Mouse (Mus musculus) forebrain, embryonic 12.5 days (tissue): ENCODE results near the gene Pbx1. TPM values are rescaled to one million over a fixed set of nuclear protein-coding genes. Genes with fewer than 3 reads are reported as not detected.
"Not testable (repeated sequence)": the region's sequence is repeated elsewhere in the genome, so short reads cannot be mapped to it uniquely, and the experiment has no call there.

Experiments
- ATAC-seq: fragments of 200-750 bp; cut with Nextera tagmentation; 2 replicates; pipeline ENCODE4 v1.8.0; 2017; ENCODE audit warnings: moderate TSS enrichment; ENCODE audit not compliant: low FRiP score
- H3K27ac ChIP-seq: fragments of 300-500 bp; sonication (generic); 2 replicates; pipeline ENCODE4 v1.5.1; 2016; ENCODE audit warnings: mild to moderate bottlenecking
- H3K27me3 ChIP-seq: fragments of 300-500 bp; sonication (generic); 2 replicates; pipeline ENCODE4 v1.6.1; 2016; ENCODE audit warnings: mild to moderate bottlenecking
- H3K36me3 ChIP-seq: fragments of 300-500 bp; sonication (generic); replicated peaks from 2 replicates; pipeline ENCODE4 v1.6.1; 2016; ENCODE audit warnings: mild to moderate bottlenecking
- H3K4me1 ChIP-seq: fragments of 300-500 bp; sonication (generic); 2 replicates; pipeline ENCODE4 v1.6.1; 2016
- H3K4me2 ChIP-seq: fragments of 300-500 bp; sonication (generic); 2 replicates; pipeline ENCODE4 v1.6.1; 2016; ENCODE audit warnings: mild to moderate bottlenecking, moderate library complexity
- H3K4me3 ChIP-seq: fragments of 300-500 bp; sonication (generic); replicated peaks from 2 replicates; pipeline ENCODE4 v1.5.1; 2016; ENCODE audit warnings: mild to moderate bottlenecking
- H3K9ac ChIP-seq: fragments of 300-500 bp; sonication (generic); 2 replicates; pipeline ENCODE4 v1.6.1; 2016; ENCODE audit warnings: mild to moderate bottlenecking
- H3K9me3 ChIP-seq: fragments of 300-500 bp; sonication (generic); 2 replicates; pipeline ENCODE4 v1.6.1; 2016
- WGBS: fragments of 180-500 bp; shearing (Covaris S2); methylation state at CpG from one replicate; pipeline ENCODE4 v1.1.7; 2016; 5-methylcytosine and 5-hydroxymethylcytosine counted together
- polyA plus RNA-seq: library from polyadenylated mRNA; unstranded; fragments of >200 nt; fragmentation: Nextera tagmentation; extraction: Ambion mirVana; gene quantifications from 2 replicates; pipeline ENCODE4 v1.2.1, GENCODE M21; 2016

Pbx1 gene
- 69.4 and 72.2 TPM in 2 replicates for polyA plus RNA-seq

- not testable (repeated sequence) for ATAC-seq
Measured at GRCm38 (mm10) chr1:168432232-168432280, at the start of gene Pbx1. TSS of gene Pbx1 (minus strand) at chr1:168432270.

GRCm38 (mm10) chr1:168479626-168480025, 47.6 kb upstream of the Pbx1 start:
- Histone ChIP-seq H3K4me2 (no peak overlapping the region), H3K9me3 (no peaks in the 10 kb centered on the region), H3K4me1 (peaks cover 22% of the 10 kb centered on the region), H3K4me3 (no peak overlapping the region), H3K36me3 (no peaks in the 10 kb centered on the region), H3K27ac (no peak overlapping the region), H3K27me3 (peaks cover 8% of the 10 kb centered on the region; the same call in 1 of the 2 replicates), H3K9ac (no peak overlapping the region)
- ATAC-seq, result no peak
- 89% methylated on average over 8 of the region's 8 CpGs for WGBS

More at GRCm38 (mm10) chr1:168432232-168432280, at the start of gene Pbx1:
- peak within 1 kb of the TSS; percentile 84 for H3K4me3 ChIP-seq
- peak within 1 kb of the TSS; percentile 66 for H3K4me2 ChIP-seq
- H3K9me3 ChIP-seq, H3K36me3 ChIP-seq, H3K27me3 ChIP-seq: not testable (repeated sequence)
- H3K4me1 ChIP-seq, result peaks cover 16% of the 10 kb centered on the region
- H3K9ac ChIP-seq, result peak within 1 kb of the TSS; percentile 97
- H3K27ac ChIP-seq, result peak within 1 kb of the TSS; percentile 100

GRCm38 (mm10) chr1:168478829-168479228, 46.8 kb upstream of the Pbx1 start:
- Histone ChIP-seq H3K4me3 (no peak overlapping the region), H3K4me1 (peaks cover 30% of the 10 kb centered on the region), H3K4me2 (no peak overlapping the region), H3K36me3 (no peaks in the 10 kb centered on the region), H3K9ac (no peak overlapping the region), H3K27me3 (0 out of 2 replicates have a peak, but pooled peaks cover 8% of the 10 kb centered on the region), H3K9me3 (no peaks in the 10 kb centered on the region), H3K27ac (no peak overlapping the region)
- WGBS, result 73% methylated on average over 2 of the region's 2 CpGs
- no peak for ATAC-seq

GRCm38 (mm10) chr1:168476917-168477316, 44.8 kb upstream of the Pbx1 start:
- Histone ChIP-seq H3K27me3 (0 out of 2 replicates have a peak, but pooled peaks cover 8% of the 10 kb centered on the region), H3K9ac (no peak overlapping the region), H3K9me3 (no peaks in the 10 kb centered on the region), H3K36me3 (no peaks in the 10 kb centered on the region), H3K4me2 (no peak overlapping the region), H3K4me3 (no peak overlapping the region), H3K4me1 (peaks cover 43% of the 10 kb centered on the region), H3K27ac (0 out of 2 replicates have a peak overlapping the region, but pooled peaks have one; percentile 33)
- WGBS, result 64% methylated on average over 3 of the region's 3 CpGs
- ATAC-seq, result no peak

- H3K4me3 ChIP-seq, result no peak overlapping the region
- H3K27ac ChIP-seq, result 0 out of 2 replicates have a peak overlapping the region, but pooled peaks have one; percentile 33
- peaks cover 43% of the 10 kb centered on the region for H3K4me1 ChIP-seq
- H3K9ac ChIP-seq, result no peak overlapping the region
- no peak; the same call in 1 of the 2 replicates for ATAC-seq
- WGBS, result 47% methylated on average over 14 of the region's 14 CpGs
- no peaks in the 10 kb centered on the region for H3K36me3 ChIP-seq
- H3K27me3 ChIP-seq, result 0 out of 2 replicates have a peak, but pooled peaks cover 8% of the 10 kb centered on the region
- H3K9me3 ChIP-seq, result no peaks in the 10 kb centered on the region
- no peak overlapping the region for H3K4me2 ChIP-seq
Measured at GRCm38 (mm10) chr1:168476216-168476897, 44.3 kb upstream of the Pbx1 start.

GRCm38 (mm10) chr1:168475579-168476208, 43.6 kb upstream of the Pbx1 start:
- Histone ChIP-seq H3K36me3 (no peaks in the 10 kb centered on the region), H3K27me3 (0 out of 2 replicates have a peak, but pooled peaks cover 2% of the 10 kb centered on the region), H3K9ac (no peak overlapping the region), H3K4me1 (peaks cover 43% of the 10 kb centered on the region), H3K4me2 (no peak overlapping the region), H3K27ac (0 out of 2 replicates have a peak overlapping the region, but pooled peaks have one; percentile 19), H3K4me3 (no peak overlapping the region), H3K9me3 (no peaks in the 10 kb centered on the region)
- peak; percentile 31; the same call in 1 of the 2 replicates for ATAC-seq
- 89% methylated on average over 17 of the region's 17 CpGs for WGBS

GRCm38 (mm10) chr1:168473255-168474069, 41.4 kb upstream of the Pbx1 start:
- no peaks in the 10 kb centered on the region for H3K36me3 ChIP-seq
- peak; percentile 91 for ATAC-seq
- H3K9ac ChIP-seq, result no peak overlapping the region
- H3K9me3 ChIP-seq, result no peaks in the 10 kb centered on the region
- H3K27me3 ChIP-seq, result no peaks in the 10 kb centered on the region
- peak overlapping the region; percentile 37 for H3K4me2 ChIP-seq
- H3K27ac ChIP-seq, result peak overlapping the region; percentile 80
- no peak overlapping the region for H3K4me3 ChIP-seq
- H3K4me1 ChIP-seq, result peaks cover 43% of the 10 kb centered on the region
- WGBS, result 23% methylated on average over 12 of the region's 12 CpGs

- H3K27ac ChIP-seq, result peak overlapping the region; percentile 80
- ATAC-seq, result no peak; the same call in 1 of the 2 replicates
- no peaks in the 10 kb centered on the region for H3K36me3 ChIP-seq
- H3K4me1 ChIP-seq, result peaks cover 43% of the 10 kb centered on the region
- peak overlapping the region; percentile 37 for H3K4me2 ChIP-seq
- H3K27me3 ChIP-seq, result no peaks in the 10 kb centered on the region
- H3K4me3 ChIP-seq, result no peak overlapping the region
- no peaks in the 10 kb centered on the region for H3K9me3 ChIP-seq
- no peak overlapping the region for H3K9ac ChIP-seq
- WGBS, result 52% methylated on average over 6 of the region's 6 CpGs
Measured at GRCm38 (mm10) chr1:168472545-168473254, 40.6 kb upstream of the Pbx1 start.

- Histone ChIP-seq H3K27ac (no peak overlapping the region), H3K4me3 (no peak overlapping the region), H3K9me3 (no peaks in the 10 kb centered on the region), H3K27me3 (no peaks in the 10 kb centered on the region), H3K4me2 (no peak overlapping the region), H3K4me1 (peaks cover 7% of the 10 kb centered on the region), H3K9ac (no peak overlapping the region), H3K36me3 (no peaks in the 10 kb centered on the region)
- WGBS, result 98% methylated on average over 1 of the region's 1 CpGs
- no peak for ATAC-seq
Measured at GRCm38 (mm10) chr1:168459426-168459825, 27.4 kb upstream of the Pbx1 start.

GRCm38 (mm10) chr1:168457191-168457747, 25.2 kb upstream of the Pbx1 start:
- no peaks in the 10 kb centered on the region for H3K9me3 ChIP-seq
- no peaks in the 10 kb centered on the region for H3K36me3 ChIP-seq
- H3K27ac ChIP-seq, result no peak overlapping the region
- WGBS, result 45% methylated on average over 7 of the region's 7 CpGs
- peaks cover 7% of the 10 kb centered on the region for H3K4me1 ChIP-seq
- ATAC-seq, result no peak
- no peak overlapping the region for H3K4me3 ChIP-seq
- H3K9ac ChIP-seq, result no peak overlapping the region
- no peak overlapping the region for H3K4me2 ChIP-seq
- no peaks in the 10 kb centered on the region for H3K27me3 ChIP-seq

GRCm38 (mm10) chr1:168455178-168455577, 23.1 kb upstream of the Pbx1 start:
- H3K9ac ChIP-seq, result no peak overlapping the region
- H3K9me3 ChIP-seq, result no peaks in the 10 kb centered on the region
- H3K27me3 ChIP-seq, result no peaks in the 10 kb centered on the region
- 88% methylated on average over 8 of the region's 8 CpGs for WGBS
- ATAC-seq, result no peak
- no peak overlapping the region for H3K4me2 ChIP-seq
- no peak overlapping the region for H3K27ac ChIP-seq
- no peaks in the 10 kb centered on the region for H3K36me3 ChIP-seq
- H3K4me3 ChIP-seq, result no peak overlapping the region
- H3K4me1 ChIP-seq, result peaks cover 7% of the 10 kb centered on the region

- Histone ChIP-seq H3K27ac (no peak overlapping the region), H3K27me3 (no peaks in the 10 kb centered on the region), H3K9me3 (no peaks in the 10 kb centered on the region), H3K9ac (no peak overlapping the region), H3K36me3 (no peaks in the 10 kb centered on the region), H3K4me1 (no peaks in the 10 kb centered on the region), H3K4me2 (no peak overlapping the region), H3K4me3 (no peak overlapping the region)
- 96% methylated on average over 3 of the region's 3 CpGs for WGBS
- no peak for ATAC-seq
Measured at GRCm38 (mm10) chr1:168433671-168434070, 1.6 kb upstream of the Pbx1 start.
